Mouse (Mus musculus): ENCODE data around the gene Mtfp1. TPM values are rescaled to one million over a fixed set of nuclear protein-coding genes. Genes with fewer than 3 reads are reported as not detected.

The Mtfp1 gene
- polyA plus RNA-seq, 1 experiment = 11.6 TPM

DNA sequence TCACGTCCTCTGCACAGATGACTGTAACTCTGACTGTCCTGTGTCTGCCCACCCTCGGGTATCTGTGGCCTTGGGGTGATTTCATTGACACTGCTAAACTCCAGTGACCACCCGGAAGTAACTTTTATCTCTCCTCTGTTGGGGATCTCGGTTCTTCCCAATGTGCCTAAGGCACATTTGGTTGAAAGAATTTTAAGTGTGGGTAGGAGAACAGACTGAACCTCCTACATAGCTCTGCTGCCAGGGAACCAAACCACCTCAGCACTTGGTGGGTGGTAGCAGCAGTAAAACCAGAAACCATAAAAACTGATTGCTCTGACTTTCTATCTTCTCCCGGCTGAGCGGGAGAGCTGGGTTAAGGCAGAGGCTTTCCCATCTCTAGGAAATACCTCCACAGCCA, 10.2 kb upstream of the Mtfp1 start:
- H3K4me3 ChIP-seq (ENCODE audit: control insufficient read depth, insufficient read depth, low read length) = no peak overlapping the region
- no peak for TF ChIP-seq CTCF (IDR thresholded peaks at IDR 0.05; ENCODE audit: borderline replicate concordance, control insufficient read depth, extremely low read depth, insufficient read depth, low read length, poor library complexity)
- no peak for TF ChIP-seq POLR2A (IDR thresholded peaks at IDR 0.05; ENCODE audit: control insufficient read depth, extremely low read depth, insufficient read depth, low read length, poor library complexity)

DNA sequence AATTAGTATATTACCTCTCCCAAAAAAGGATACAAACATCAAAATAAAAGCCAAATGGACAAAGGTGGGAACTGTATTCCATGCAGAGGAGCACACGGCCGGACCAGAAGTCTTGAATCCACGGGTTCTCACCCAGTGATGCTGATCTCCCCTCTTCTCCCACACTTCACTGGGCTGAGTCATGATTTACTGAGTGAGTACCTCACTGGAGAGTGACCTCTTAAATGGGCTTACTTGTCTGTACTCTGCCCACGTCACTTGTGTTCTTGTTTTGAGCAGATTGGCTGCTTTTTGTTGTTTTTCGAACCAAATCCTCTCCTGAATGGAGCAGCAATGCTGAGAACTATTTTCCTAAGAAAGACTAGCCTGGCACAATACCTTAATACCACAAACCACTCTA, 9.7 kb upstream of the Mtfp1 start:
- H3K27me3 ChIP-seq (ENCODE audit: control insufficient read depth, insufficient read depth, low read length) = no peaks in the 10 kb centered on the region
- no peak for TF ChIP-seq POLR2A (IDR thresholded peaks at IDR 0.05; ENCODE audit: control insufficient read depth, extremely low read depth, insufficient read depth, low read length, poor library complexity)
- no peak for TF ChIP-seq CTCF (IDR thresholded peaks at IDR 0.05; ENCODE audit: borderline replicate concordance, control insufficient read depth, extremely low read depth, insufficient read depth, low read length, poor library complexity)
- DNase-seq = no peak
- H3K4me3 ChIP-seq (ENCODE audit: control insufficient read depth, insufficient read depth, low read length) = no peak overlapping the region
- H3K4me1 ChIP-seq (replicated peaks; ENCODE audit: control insufficient read depth, insufficient read depth, low read length) = no peaks in the 10 kb centered on the region
- WGBS = 96% methylated on average over 5 of the region's 5 CpGs
- no peak overlapping the region for H3K27ac ChIP-seq (ENCODE audit: control insufficient read depth, insufficient read depth, low read length)
- H3K36me3 ChIP-seq (ENCODE audit: control insufficient read depth, insufficient read depth, low read length) = no peaks in the 10 kb centered on the region

More for the DNA sequence above, 10.2 kb upstream of the Mtfp1 start:
- no peak for DNase-seq
- no peaks in the 10 kb centered on the region for H3K4me1 ChIP-seq (replicated peaks; ENCODE audit: control insufficient read depth, insufficient read depth, low read length)
- 87% methylated on average over 6 of the region's 6 CpGs for WGBS
- H3K27me3 ChIP-seq (ENCODE audit: control insufficient read depth, insufficient read depth, low read length) = no peaks in the 10 kb centered on the region
- no peak overlapping the region for H3K27ac ChIP-seq (ENCODE audit: control insufficient read depth, insufficient read depth, low read length)
- H3K36me3 ChIP-seq (ENCODE audit: control insufficient read depth, insufficient read depth, low read length) = no peaks in the 10 kb centered on the region

DNA sequence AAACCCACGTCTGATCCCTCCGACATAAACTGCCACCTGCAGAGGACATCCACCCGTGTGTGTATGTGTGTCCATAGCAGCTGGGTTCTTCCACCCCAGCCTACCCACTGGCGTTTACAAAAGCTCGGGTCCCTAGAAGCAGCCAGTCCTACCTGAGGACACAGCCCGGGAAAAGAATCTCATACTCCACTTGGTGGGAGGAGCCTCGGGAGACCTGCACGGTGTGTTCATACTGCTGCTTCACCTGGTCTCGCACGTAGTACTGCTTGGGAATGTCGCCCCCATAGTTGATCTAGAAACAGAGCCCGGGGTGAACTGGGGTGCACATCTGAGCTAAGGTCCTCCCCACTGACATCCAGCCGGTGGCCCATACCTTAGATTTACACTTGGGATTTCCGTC, 8.3 kb upstream of the Mtfp1 start:
- H3K4me1 ChIP-seq (replicated peaks; ENCODE audit: control insufficient read depth, insufficient read depth, low read length) = no peaks in the 10 kb centered on the region
- no peak for TF ChIP-seq CTCF (IDR thresholded peaks at IDR 0.05; ENCODE audit: borderline replicate concordance, control insufficient read depth, extremely low read depth, insufficient read depth, low read length, poor library complexity)
- no peak for TF ChIP-seq POLR2A (IDR thresholded peaks at IDR 0.05; ENCODE audit: control insufficient read depth, extremely low read depth, insufficient read depth, low read length, poor library complexity)
- H3K27ac ChIP-seq (ENCODE audit: control insufficient read depth, insufficient read depth, low read length) = no peak overlapping the region
- no peaks in the 10 kb centered on the region for H3K36me3 ChIP-seq (ENCODE audit: control insufficient read depth, insufficient read depth, low read length)
- no peak overlapping the region for H3K4me3 ChIP-seq (ENCODE audit: control insufficient read depth, insufficient read depth, low read length)
- no peaks in the 10 kb centered on the region for H3K27me3 ChIP-seq (ENCODE audit: control insufficient read depth, insufficient read depth, low read length)
- no peak for DNase-seq
- WGBS = 96% methylated on average over 14 of the region's 14 CpGs

DNA sequence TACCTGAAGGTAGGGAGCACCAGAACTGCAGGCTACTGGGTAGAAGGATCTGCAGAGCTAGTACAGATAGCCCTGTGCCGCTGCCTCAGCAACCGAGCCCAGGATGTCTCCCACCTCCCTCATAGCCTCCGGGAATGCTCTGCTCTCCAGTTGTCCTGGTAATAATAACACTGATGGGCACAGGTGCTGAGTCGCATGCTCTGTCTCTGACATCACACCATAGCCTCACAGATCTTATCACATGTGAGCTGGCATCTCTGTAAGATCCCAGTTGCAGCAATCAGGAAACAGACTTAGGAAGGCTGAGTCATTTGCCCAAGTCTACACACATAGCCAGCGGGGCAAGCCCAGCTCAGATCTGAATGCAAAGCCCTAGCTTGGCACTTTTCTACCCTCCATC, 6.6 kb upstream of the Mtfp1 start:
- WGBS = 58% methylated on average over 5 of the region's 5 CpGs
- Histone ChIP-seq H3K36me3 (ENCODE audit: control insufficient read depth, insufficient read depth, low read length) (no peaks in the 10 kb centered on the region), H3K4me3 (ENCODE audit: control insufficient read depth, insufficient read depth, low read length) (no peak overlapping the region), H3K4me1 (replicated peaks; ENCODE audit: control insufficient read depth, insufficient read depth, low read length) (peaks cover 10% of the 10 kb centered on the region), H3K27me3 (ENCODE audit: control insufficient read depth, insufficient read depth, low read length) (no peaks in the 10 kb centered on the region), H3K27ac (ENCODE audit: control insufficient read depth, insufficient read depth, low read length) (no peak overlapping the region)
- no peak for DNase-seq
- TF ChIP-seq CTCF (IDR thresholded peaks at IDR 0.05; ENCODE audit: borderline replicate concordance, control insufficient read depth, extremely low read depth, insufficient read depth, low read length, poor library complexity) (no peak), POLR2A (IDR thresholded peaks at IDR 0.05; ENCODE audit: control insufficient read depth, extremely low read depth, insufficient read depth, low read length, poor library complexity) (no peak)

DNA sequence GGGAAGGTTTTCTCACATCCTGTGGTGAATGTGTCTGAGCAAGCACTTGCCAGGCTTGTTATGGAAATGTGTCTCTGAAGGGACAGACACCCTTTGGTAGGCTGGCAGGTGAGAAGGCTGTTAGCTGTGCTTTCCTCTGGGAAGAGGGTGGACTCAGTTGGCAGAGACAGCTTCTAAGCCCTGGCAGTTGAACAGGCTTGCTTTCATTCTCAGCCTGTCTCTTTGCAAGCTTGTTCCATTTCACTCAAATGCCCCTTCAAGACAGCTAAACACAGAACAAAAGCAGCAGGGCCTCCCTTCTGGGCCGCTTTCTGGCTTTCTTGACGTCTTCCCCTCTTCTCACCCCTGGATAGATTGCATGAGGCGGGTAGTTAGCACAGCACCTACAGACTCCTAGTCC, 4.2 kb upstream of the Mtfp1 start:
- peaks cover 17% of the 10 kb centered on the region for H3K4me1 ChIP-seq (replicated peaks; ENCODE audit: control insufficient read depth, insufficient read depth, low read length)
- H3K36me3 ChIP-seq (ENCODE audit: control insufficient read depth, insufficient read depth, low read length) = no peaks in the 10 kb centered on the region
- H3K27ac ChIP-seq (ENCODE audit: control insufficient read depth, insufficient read depth, low read length) = no peak overlapping the region
- H3K27me3 ChIP-seq (ENCODE audit: control insufficient read depth, insufficient read depth, low read length) = no peaks in the 10 kb centered on the region
- DNase-seq = no peak
- TF ChIP-seq CTCF (IDR thresholded peaks at IDR 0.05; ENCODE audit: borderline replicate concordance, control insufficient read depth, extremely low read depth, insufficient read depth, low read length, poor library complexity) (no peak), POLR2A (IDR thresholded peaks at IDR 0.05; ENCODE audit: control insufficient read depth, extremely low read depth, insufficient read depth, low read length, poor library complexity) (no peak)
- WGBS = 96% methylated on average over 3 of the region's 3 CpGs
- H3K4me3 ChIP-seq (ENCODE audit: control insufficient read depth, insufficient read depth, low read length) = no peak overlapping the region

DNA sequence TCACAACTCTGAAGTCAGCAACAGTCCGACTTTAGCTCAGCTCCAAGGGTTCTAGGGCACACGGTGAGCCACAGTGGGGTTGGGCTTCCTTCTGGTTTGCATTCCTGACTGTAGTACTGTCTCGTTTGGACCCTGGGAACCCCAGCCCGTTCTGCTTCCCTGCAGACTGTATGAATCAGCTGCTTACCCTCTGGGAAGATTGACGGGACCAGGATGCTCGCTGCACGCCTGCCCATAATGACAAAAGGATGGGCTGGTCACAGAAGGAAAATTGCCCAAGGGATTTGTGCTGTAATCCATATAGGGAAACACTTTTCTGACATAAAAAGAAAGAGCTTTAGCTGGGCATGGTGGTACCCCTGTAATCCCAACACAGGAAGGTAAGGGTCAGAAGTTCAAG, 3.6 kb upstream of the Mtfp1 start:
- H3K36me3 ChIP-seq (ENCODE audit: control insufficient read depth, insufficient read depth, low read length) = no peaks in the 10 kb centered on the region

DNA sequence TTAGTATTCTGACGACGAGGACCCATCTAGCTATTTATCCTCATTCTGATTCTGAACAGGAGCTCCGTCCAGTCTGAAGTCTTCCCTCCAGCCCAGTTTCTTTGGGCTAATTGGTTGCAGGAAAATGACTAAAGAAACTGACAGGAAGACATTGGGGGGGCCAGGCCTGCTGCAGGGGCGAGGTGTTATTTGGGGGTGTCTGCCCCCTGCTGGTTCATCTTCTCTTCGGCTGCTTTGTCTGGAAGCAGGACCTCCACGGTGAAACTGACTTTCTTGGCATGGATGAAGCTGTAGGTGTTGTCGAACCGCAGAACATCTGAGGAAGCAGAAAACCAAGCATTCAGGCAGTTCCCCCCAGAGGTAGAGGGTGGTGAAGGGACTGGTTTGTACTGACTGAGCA, 2.9 kb upstream of the Mtfp1 start:
- peak; percentile 48 for DNase-seq
- no peaks in the 10 kb centered on the region for H3K27me3 ChIP-seq (ENCODE audit: control insufficient read depth, insufficient read depth, low read length)
- no peaks in the 10 kb centered on the region for H3K36me3 ChIP-seq (ENCODE audit: control insufficient read depth, insufficient read depth, low read length)
- no peak overlapping the region for H3K4me3 ChIP-seq (ENCODE audit: control insufficient read depth, insufficient read depth, low read length)
- TF ChIP-seq CTCF (IDR thresholded peaks at IDR 0.05; ENCODE audit: borderline replicate concordance, control insufficient read depth, extremely low read depth, insufficient read depth, low read length, poor library complexity) (peak; percentile 39; the same call in 1 of the 2 replicates), POLR2A (IDR thresholded peaks at IDR 0.05; ENCODE audit: control insufficient read depth, extremely low read depth, insufficient read depth, low read length, poor library complexity) (no peak)
- peaks cover 20% of the 10 kb centered on the region for H3K4me1 ChIP-seq (replicated peaks; ENCODE audit: control insufficient read depth, insufficient read depth, low read length)
- H3K27ac ChIP-seq (ENCODE audit: control insufficient read depth, insufficient read depth, low read length) = no peak overlapping the region
- WGBS = 54% methylated on average over 8 of the region's 8 CpGs

More for the DNA sequence above, 3.6 kb upstream of the Mtfp1 start:
- Histone ChIP-seq H3K27ac (ENCODE audit: control insufficient read depth, insufficient read depth, low read length) (no peak overlapping the region), H3K4me3 (ENCODE audit: control insufficient read depth, insufficient read depth, low read length) (no peak overlapping the region), H3K4me1 (replicated peaks; ENCODE audit: control insufficient read depth, insufficient read depth, low read length) (peaks cover 20% of the 10 kb centered on the region), H3K27me3 (ENCODE audit: control insufficient read depth, insufficient read depth, low read length) (no peaks in the 10 kb centered on the region)
- TF ChIP-seq CTCF (IDR thresholded peaks at IDR 0.05; ENCODE audit: borderline replicate concordance, control insufficient read depth, extremely low read depth, insufficient read depth, low read length, poor library complexity) (no peak), POLR2A (IDR thresholded peaks at IDR 0.05; ENCODE audit: control insufficient read depth, extremely low read depth, insufficient read depth, low read length, poor library complexity) (no peak)
- 84% methylated on average over 7 of the region's 7 CpGs for WGBS
- DNase-seq = no peak

Measured in thymus, adult 2 months (tissue).